Mouse (Mus musculus) G1E (cell line): Measurements from ENCODE around the gene Pitx3.

Experiments used
- CTCF ChIP-seq: IDR thresholded peaks from 2 replicates; pipeline ENCODE4 v1.5.1; 2012; ENCODE audit warnings: low read depth, low read length, inconsistent platforms, mixed read lengths
- GATA1 ChIP-seq: IDR thresholded peaks from 2 replicates; pipeline ENCODE4 v1.6.1; 2012; ENCODE audit warnings: borderline replicate concordance, low read length, inconsistent platforms, mixed read lengths
- TAL1 ChIP-seq: conservative IDR thresholded peaks from 2 replicates; pipeline ENCODE4 v1.6.1; 2012; ENCODE audit warnings: low read depth, low read length, inconsistent platforms, mixed read lengths

- no peak for TF ChIP-seq CTCF
- TF ChIP-seq GATA1 = no peak
- no peak for TF ChIP-seq TAL1
Observed at GRCm38 (mm10) chr19:46182241-46182640, 34.1 kb upstream of the Pitx3 start.
